Mouse (Mus musculus) ovary, adult 10 weeks (tissue): Measurements from ENCODE around the gene Mrpl54. TPM values are rescaled to one million over a fixed set of nuclear protein-coding genes. Genes with fewer than 3 reads are reported as not detected.

Source experiments
- polyA plus RNA-seq: library from polyadenylated mRNA; stranded (reverse); fragments of 350-450 nt; fragmentation: Illumina TruSeq; extraction: RNeasy Lipid Tissue Mini Kit (QIAGEN cat#74804); gene quantifications from one replicate; pipeline ENCODE4 v1.2.3, GENCODE M21; 2014

The Mrpl54 gene
- polyA plus RNA-seq, result not detected

GRCm38 (mm10) chr10:81266211-81267105 lies at the start of gene Mrpl54, which contains the start of gene Apba3:
Mrpl54 (minus strand) TSS chr10:81266934.
Apba3 (plus strand) TSS chr10:81266960.

GRCm38 (mm10) chr10:81292554-81293333 lies 26.0 kb upstream of the Mrpl54 start, which contains the start of gene Pip5k1c:
Pip5k1c (plus strand) TSS chr10:81292963.

GRCm38 (mm10) chr10:81291511-81292104 lies 24.9 kb upstream of the Mrpl54 start, which contains the start of gene Tjp3:
Tjp3 (minus strand) TSS chr10:81291581.

GRCm38 (mm10) chr10:81252424-81253419 lies 14.0 kb downstream of the Mrpl54 start, which contains the start of gene Matk:
Matk (plus strand) TSS chr10:81252935.

GRCm38 (mm10) chr10:81232580-81233225 lies 34.0 kb downstream of the Mrpl54 start, which contains the start of gene Zfr2:
Zfr2 (plus strand) TSS chr10:81233155.

GRCm38 (mm10) chr10:81230438-81231332 lies 36.0 kb downstream of the Mrpl54 start, which contains the start of gene Atcay:
Atcay (minus strand) TSS chr10:81230833.

Other genes starting within 250 kb of the Mrpl54 start
- gene Diras1, start 241.3 kb downstream of the Mrpl54 start, polyA plus RNA-seq, result not detected
- 0.29 TPM for gene Slc39a3, start 229.5 kb downstream of the Mrpl54 start, polyA plus RNA-seq
- gene Sgta, start 206.8 kb downstream of the Mrpl54 start, polyA plus RNA-seq, result 0.66 TPM
- not detected for gene Thop1, start 196.9 kb downstream of the Mrpl54 start, polyA plus RNA-seq
- gene Creb3l3, start 168.1 kb downstream of the Mrpl54 start, polyA plus RNA-seq, result 0.77 TPM
- 1.1 TPM for gene Map2k2, start 161.0 kb downstream of the Mrpl54 start, polyA plus RNA-seq
- gene Zbtb7a, start 131.7 kb downstream of the Mrpl54 start, polyA plus RNA-seq, result 17.8 TPM
- gene Pias4, start 99.0 kb downstream of the Mrpl54 start, polyA plus RNA-seq, result 0.46 TPM
- gene Eef2, start 90.3 kb downstream of the Mrpl54 start, polyA plus RNA-seq, result 6.8 TPM
- gene Dapk3, start 83.9 kb downstream of the Mrpl54 start, polyA plus RNA-seq, result not detected
- gene 4930442H23Rik, start 83.1 kb downstream of the Mrpl54 start, polyA plus RNA-seq, result not detected
- gene Nmrk2, start 64.9 kb downstream of the Mrpl54 start, polyA plus RNA-seq, result not detected
- gene Atcay, start 36.1 kb downstream of the Mrpl54 start, polyA plus RNA-seq, result not detected
- gene Zfr2, start 33.8 kb downstream of the Mrpl54 start, polyA plus RNA-seq, result 0.66 TPM
- not detected for gene Matk, start 14.0 kb downstream of the Mrpl54 start, polyA plus RNA-seq
- not detected for gene Apba3, start within 50 bp of the Mrpl54 start, polyA plus RNA-seq
- gene Tjp3, start 24.6 kb upstream of the Mrpl54 start, polyA plus RNA-seq, result not detected
- 2.6 TPM for gene Pip5k1c, start 26.0 kb upstream of the Mrpl54 start, polyA plus RNA-seq
- gene Cactin, start 54.2 kb upstream of the Mrpl54 start, polyA plus RNA-seq, result 0.17 TPM
- not detected for gene Tbxa2r, start 61.8 kb upstream of the Mrpl54 start, polyA plus RNA-seq
- not detected for gene Gipc3, start 76.3 kb upstream of the Mrpl54 start, polyA plus RNA-seq
- gene Hmg20b, start 83.5 kb upstream of the Mrpl54 start, polyA plus RNA-seq, result 4.2 TPM
- not detected for gene Mfsd12, start 90.6 kb upstream of the Mrpl54 start, polyA plus RNA-seq
- not detected for gene 4930404N11Rik, start 98.9 kb upstream of the Mrpl54 start, polyA plus RNA-seq
- 0.26 TPM for gene Fzr1, start 111.6 kb upstream of the Mrpl54 start, polyA plus RNA-seq
- not detected for gene Dohh, start 117.5 kb upstream of the Mrpl54 start, polyA plus RNA-seq
- gene Gm48551, start 117.5 kb upstream of the Mrpl54 start, polyA plus RNA-seq, result not detected
- 0.88 TPM for gene Gm48552, start 122.1 kb upstream of the Mrpl54 start, polyA plus RNA-seq
- gene Smim24, start 126.1 kb upstream of the Mrpl54 start, polyA plus RNA-seq, result not detected
- gene Nfic, start 188.7 kb upstream of the Mrpl54 start, polyA plus RNA-seq, result 14.2 TPM
- gene Celf5, start 215.8 kb upstream of the Mrpl54 start, polyA plus RNA-seq, result not detected
- gene Ncln, start 229.5 kb upstream of the Mrpl54 start, polyA plus RNA-seq, result not detected
- gene S1pr4, start 233.2 kb upstream of the Mrpl54 start, polyA plus RNA-seq, result not detected